Mouse (Mus musculus): ENCODE results near the gene Ppp1r11.
"Not testable (repeated sequence)": the region's sequence is repeated elsewhere in the genome, so short reads cannot be mapped to it uniquely, and the experiment has no call there.

The Ppp1r11 gene

GRCm38 (mm10) chr17:36950981-36951947 is at the start of gene Ppp1r11:
Ppp1r11 (minus strand) TSS chr17:36951741.
- in situ Hi-C loops (cut with MboI, MseI) = loop anchor here (5.0 to 25.0 kb wide), 2 partner anchors 321 to 964 kb away; partner anchors contain the start of genes Gnl1, H2-M3 and Prr3

- in situ Hi-C loops (cut with MboI, MseI) = no loop called here
These were observed 49.3 kb upstream of the Ppp1r11 start, which contains the start of gene Zfp57 for GRCm38 (mm10) chr17:37000863-37001262. Zfp57 (plus strand) TSS chr17:37001163.

- in situ Hi-C loops (cut with MboI, MseI) = no loop called here
These were observed 46.9 kb upstream of the Ppp1r11 start for GRCm38 (mm10) chr17:36998477-36998876.

- in situ Hi-C loops (cut with MboI, MseI) = no loop called here
These were observed 45.6 kb upstream of the Ppp1r11 start for GRCm38 (mm10) chr17:36997033-36997735.

GRCm38 (mm10) chr17:36995448-36995847 is 43.9 kb upstream of the Ppp1r11 start:
- in situ Hi-C loops (cut with MboI, MseI) = no loop called here

- in situ Hi-C loops (cut with MboI, MseI) = no loop called here
These were observed 43.0 kb upstream of the Ppp1r11 start for GRCm38 (mm10) chr17:36994528-36994927.

- in situ Hi-C loops (cut with MboI, MseI) = no loop called here
These were observed 42.3 kb upstream of the Ppp1r11 start for GRCm38 (mm10) chr17:36993770-36994325.

GRCm38 (mm10) chr17:36992336-36993104 is 41.0 kb upstream of the Ppp1r11 start:
- in situ Hi-C loops (cut with MboI, MseI) = no loop called here

- in situ Hi-C loops (cut with MboI, MseI) = not testable (repeated sequence)
These were observed 39.1 kb upstream of the Ppp1r11 start for GRCm38 (mm10) chr17:36990630-36991029.

- in situ Hi-C loops (cut with MboI, MseI) = loop anchor here (5.0 kb wide), 1 partner anchor 67 kb away; no protein-coding TSS in a partner anchor
These were observed 37.9 kb upstream of the Ppp1r11 start, which contains the start of gene H2-M5 for GRCm38 (mm10) chr17:36989437-36989836. H2-M5 (minus strand) TSS chr17:36989537.

GRCm38 (mm10) chr17:36988475-36988874 is 36.9 kb upstream of the Ppp1r11 start:
- in situ Hi-C loops (cut with MboI, MseI) = loop anchor here (5.0 kb wide), 1 partner anchor 66 kb away; no protein-coding TSS in a partner anchor

- in situ Hi-C loops (cut with MboI, MseI) = no loop called here
These were observed 31.0 kb upstream of the Ppp1r11 start for GRCm38 (mm10) chr17:36982253-36983155.

GRCm38 (mm10) chr17:36981845-36982244 is 30.3 kb upstream of the Ppp1r11 start:
- in situ Hi-C loops (cut with MboI, MseI) = no loop called here

- in situ Hi-C loops (cut with MboI, MseI) = no loop called here
These were observed 29.8 kb upstream of the Ppp1r11 start, which contains the start of gene 2410137M14Rik for GRCm38 (mm10) chr17:36981221-36981813. 2410137M14Rik (minus strand) TSS chr17:36981237.

- in situ Hi-C loops (cut with MboI, MseI) = loop anchor here (25.0 kb wide), 1 partner anchor 986 kb away; the partner anchor contains the start of genes Gnl1 and Prr3
These were observed 21.8 kb upstream of the Ppp1r11 start for GRCm38 (mm10) chr17:36973271-36973787.

GRCm38 (mm10) chr17:36972791-36973190 is 21.2 kb upstream of the Ppp1r11 start:
- in situ Hi-C loops (cut with MboI, MseI) = loop anchor here (25.0 kb wide), 1 partner anchor 985 kb away; the partner anchor contains the start of genes Gnl1 and Prr3

- in situ Hi-C loops (cut with MboI, MseI) = loop anchor here (25.0 kb wide), 1 partner anchor 984 kb away; the partner anchor contains the start of genes Gnl1 and Prr3
These were observed 19.8 kb upstream of the Ppp1r11 start for GRCm38 (mm10) chr17:36971172-36971850.

GRCm38 (mm10) chr17:36970316-36970890 is 18.9 kb upstream of the Ppp1r11 start:
- in situ Hi-C loops (cut with MboI, MseI) = loop anchor here (25.0 kb wide), 1 partner anchor 983 kb away; the partner anchor contains the start of genes Gnl1 and Prr3
